Mouse (Mus musculus): ENCODE measurements at regions not wholly inside any gene's neighbourhood (a gene's known extent, or its start where the extent isn't known, plus 50 kb on each side); places are given as distances from the start of the nearest gene placed in this dataset.

GRCm38 (mm10) chr17:13581995-13582588, 178.2 kb upstream of the Afdn start:
- in situ Hi-C loops (cut with MboI, MseI) = loop anchor here (5.0 to 25.0 kb wide), 3 partner anchors 105 to 1305 kb away; no protein-coding TSS in a partner anchor

GRCm38 (mm10) chr17:13583475-13584233, 176.7 kb upstream of the Afdn start:
- in situ Hi-C loops (cut with MboI, MseI) = loop anchor here (5.0 to 25.0 kb wide), 3 partner anchors 106 to 1304 kb away; no protein-coding TSS in a partner anchor

- in situ Hi-C loops (cut with MboI, MseI) = loop anchor here (5.0 to 25.0 kb wide), 3 partner anchors 107 to 1303 kb away; no protein-coding TSS in a partner anchor
Observed at GRCm38 (mm10) chr17:13584394-13584793, 175.9 kb upstream of the Afdn start.

GRCm38 (mm10) chr17:13590240-13590837, 170.0 kb upstream of the Afdn start:
- in situ Hi-C loops (cut with MboI, MseI) = loop anchor here (5.0 to 25.0 kb wide), 4 partner anchors 62 to 1297 kb away; no protein-coding TSS in a partner anchor

Data from regulatory T cell (primary cell).